Mouse (Mus musculus) MEL (cell line): ENCODE measurements at regions not wholly inside any gene's neighbourhood (a gene's known extent, or its start where the extent isn't known, plus 50 kb on each side); places are given as distances from the start of the nearest gene placed in this dataset.

Experiments used
- DNase-seq: peaks from one replicate; pipeline ENCODE4 v3.0.0; 2011; ENCODE audit warnings: low read depth, low spot score
- H3K27ac ChIP-seq: 2 replicates; pipeline ENCODE4 v1.5.1; 2012; ENCODE audit warnings: low read depth, mild to moderate bottlenecking, control low read depth, low read length, moderate library complexity; ENCODE audit not compliant: control insufficient read depth
- H3K27me3 ChIP-seq, 2 experiments: fragments of 150-350 bp in 1 of 2; sonication (generic) in 1 of 2; 2 replicates each; pipeline ENCODE4 v1.6.1; 2012; ENCODE audit warnings: low read length in 2 of 2, mild to moderate bottlenecking in 2 of 2, improper control_type of control experiment in 1 of 2, moderate library complexity in 1 of 2; ENCODE audit not compliant: insufficient read depth in 2 of 2, control insufficient read depth in 1 of 2
- H3K36me3 ChIP-seq, 2 experiments: 2 replicates each; pipeline ENCODE4 v1.6.1; 2012 to 2014; ENCODE audit warnings: low read length in 2 of 2, improper control_type of control experiment in 1 of 2, inconsistent platforms in 1 of 2, mild to moderate bottlenecking in 1 of 2; ENCODE audit not compliant: insufficient read depth in 2 of 2, control insufficient read depth in 1 of 2
- H3K4me1 ChIP-seq, 2 experiments: fragments of 150-350 bp in 1 of 2; sonication (generic) in 1 of 2; 2 replicates each; pipeline ENCODE4 v1.6.1; 2012; ENCODE audit warnings: low read length in 2 of 2, improper control_type of control experiment in 1 of 2, mild to moderate bottlenecking in 1 of 2; ENCODE audit not compliant: insufficient read depth in 2 of 2, control insufficient read depth in 1 of 2
- H3K4me3 ChIP-seq, 2 experiments: fragments of 150-350 bp in 1 of 2; sonication (generic) in 1 of 2; 2 replicates each; pipeline ENCODE4 v1.5.1; 2012; ENCODE audit warnings: low read depth in 2 of 2, low read length in 2 of 2, mild to moderate bottlenecking in 2 of 2, moderate library complexity in 2 of 2, control low read depth in 1 of 2, improper control_type of control experiment in 1 of 2; ENCODE audit not compliant: control insufficient read depth in 1 of 2, insufficient read depth in 1 of 2
- H3K79me2 ChIP-seq: 2 replicates; pipeline ENCODE4 v1.6.1; 2012; ENCODE audit warnings: mild to moderate bottlenecking, low read length, moderate library complexity; ENCODE audit not compliant: control insufficient read depth, poor library complexity, insufficient read depth
- H3K9ac ChIP-seq: 2 replicates; pipeline ENCODE4 v1.6.1; 2012; ENCODE audit warnings: low read depth, mild to moderate bottlenecking, control low read depth, low read length, moderate library complexity; ENCODE audit not compliant: control insufficient read depth, poor library complexity, severe bottlenecking
- H3K9me3 ChIP-seq: fragments of 150-350 bp; sonication (generic); replicated peaks from 2 replicates; pipeline ENCODE4 v1.6.1; 2012; ENCODE audit warnings: mild to moderate bottlenecking, low read length, improper control_type of control experiment, moderate library complexity; ENCODE audit not compliant: insufficient read depth
- CHD1 ChIP-seq: IDR thresholded peaks from 2 replicates; pipeline ENCODE4 v1.6.1; 2012; ENCODE audit warnings: low read depth, mild to moderate bottlenecking, inconsistent platforms, low read length, improper control_type of control experiment
- E2F4 ChIP-seq: IDR thresholded peaks from 2 replicates; pipeline ENCODE4 v1.6.1; 2011; ENCODE audit warnings: low read depth, low read length, improper control_type of control experiment, borderline replicate concordance
- ETS1 ChIP-seq: IDR thresholded peaks from 2 replicates; pipeline ENCODE4 v1.6.1; 2012; ENCODE audit warnings: low read depth, mild to moderate bottlenecking, inconsistent platforms, low read length, improper control_type of control experiment, moderate library complexity
- MAX ChIP-seq: IDR thresholded peaks from 2 replicates; pipeline ENCODE4 v1.6.1; 2011; ENCODE audit warnings: low read length, improper control_type of control experiment
- MAZ ChIP-seq: IDR thresholded peaks from 2 replicates; pipeline ENCODE4 v1.6.1; 2012; ENCODE audit warnings: low read depth, mild to moderate bottlenecking, inconsistent platforms, low read length, improper control_type of control experiment
- MEF2A ChIP-seq: IDR thresholded peaks from 2 replicates; pipeline ENCODE4 v1.6.1; 2014; ENCODE audit warnings: low read depth, mild to moderate bottlenecking, inconsistent platforms, low read length, improper control_type of control experiment; ENCODE audit not compliant: poor library complexity, insufficient replicate concordance, severe bottlenecking; ENCODE audit errors: extremely low read depth
- NELFE ChIP-seq: IDR thresholded peaks from 2 replicates; pipeline ENCODE4 v1.6.1; 2011; ENCODE audit warnings: low read depth, low read length, improper control_type of control experiment
- POLR2AphosphoS5 ChIP-seq: IDR thresholded peaks from 2 replicates; pipeline ENCODE4 v1.6.1; 2012; ENCODE audit warnings: low read depth, borderline replicate concordance, mild to moderate bottlenecking, inconsistent platforms, low read length, moderate library complexity, mixed read lengths
- RAD21 ChIP-seq: IDR thresholded peaks from 2 replicates; pipeline ENCODE4 v1.6.1; 2011; ENCODE audit warnings: mild to moderate bottlenecking, low read depth, low read length, improper control_type of control experiment
- RCOR1 ChIP-seq: IDR thresholded peaks from 2 replicates; pipeline ENCODE4 v1.6.1; 2012; ENCODE audit warnings: low read depth, mild to moderate bottlenecking, inconsistent platforms, low read length, improper control_type of control experiment
- SIN3A ChIP-seq: IDR thresholded peaks from 2 replicates; pipeline ENCODE4 v1.6.1; 2012; ENCODE audit warnings: low read length, improper control_type of control experiment, inconsistent platforms
- SMC3 ChIP-seq: IDR thresholded peaks from 2 replicates; pipeline ENCODE4 v1.6.1; 2011; ENCODE audit warnings: low read depth, low read length, improper control_type of control experiment
- TAL1 ChIP-seq: IDR thresholded peaks from 2 replicates; pipeline ENCODE4 v1.6.1; 2012; ENCODE audit warnings: mild to moderate bottlenecking, inconsistent platforms, low read length, moderate library complexity, mixed read lengths
- TBP ChIP-seq: IDR thresholded peaks from 2 replicates; pipeline ENCODE4 v1.8.0; 2011; ENCODE audit warnings: low read depth, low read length, improper control_type of control experiment
- UBTF ChIP-seq: IDR thresholded peaks from 2 replicates; pipeline ENCODE4 v1.6.1; 2012; ENCODE audit warnings: low read depth, mild to moderate bottlenecking, inconsistent platforms, low read length, improper control_type of control experiment, moderate library complexity, borderline replicate concordance; ENCODE audit not compliant: insufficient read depth
- USF1 ChIP-seq: IDR thresholded peaks from 2 replicates; pipeline ENCODE4 v1.6.1; 2014; ENCODE audit warnings: low read depth, mild to moderate bottlenecking, inconsistent platforms, low read length, improper control_type of control experiment, moderate library complexity
- ZKSCAN1 ChIP-seq: IDR thresholded peaks from 2 replicates; pipeline ENCODE4 v1.6.1; 2012; ENCODE audit warnings: low read depth, mild to moderate bottlenecking, inconsistent platforms, low read length, improper control_type of control experiment, moderate library complexity
- ZMIZ1 ChIP-seq: IDR thresholded peaks from 2 replicates; pipeline ENCODE4 v1.6.1; 2012; ENCODE audit warnings: low read depth, mild to moderate bottlenecking, inconsistent platforms, low read length, improper control_type of control experiment, moderate library complexity

DNA sequence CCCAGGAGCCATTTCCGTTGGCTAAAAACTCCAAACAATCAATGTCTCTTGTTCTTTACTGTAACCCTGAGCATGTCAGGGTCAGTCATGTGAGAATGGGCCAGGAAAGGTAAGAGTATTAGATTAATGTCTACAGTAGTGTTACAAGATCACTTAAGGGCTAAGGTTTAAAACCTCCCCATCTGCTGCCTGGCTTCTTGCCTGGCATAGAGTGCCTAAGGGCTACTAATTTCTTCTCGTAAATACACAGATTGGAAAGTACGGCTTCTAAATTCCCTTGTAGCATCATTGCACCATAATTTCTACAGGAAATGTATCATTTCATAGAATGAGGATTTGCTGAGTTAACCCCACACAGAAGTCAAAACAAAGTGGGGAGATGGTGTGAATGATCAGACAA lies 281.0 kb downstream of the Col12a1 start:
- Histone ChIP-seq H3K27me3 (no peaks in the 10 kb centered on the region), H3K79me2 (no peaks in the 10 kb centered on the region), H3K9ac (no peak overlapping the region), H3K9me3 (no peaks in the 10 kb centered on the region), H3K36me3 (no peaks in the 10 kb centered on the region), H3K4me3 (no peak overlapping the region), H3K27ac (no peak overlapping the region), H3K4me1 (no peaks in the 10 kb centered on the region)
- TF ChIP-seq RAD21, result no peak
- no peak for TF ChIP-seq NELFE
- TF ChIP-seq MAX, result no peak
- TF ChIP-seq UBTF, result no peak
- TF ChIP-seq TAL1, result no peak
- TF ChIP-seq RCOR1, result no peak
- no peak for TF ChIP-seq MEF2A
- TF ChIP-seq MAZ, result no peak
- TF ChIP-seq SMC3, result no peak
- TF ChIP-seq ZKSCAN1, result no peak
- TF ChIP-seq ETS1, result no peak
- no peak for TF ChIP-seq USF1
- no peak for TF ChIP-seq CHD1
- no peak for DNase-seq

DNA sequence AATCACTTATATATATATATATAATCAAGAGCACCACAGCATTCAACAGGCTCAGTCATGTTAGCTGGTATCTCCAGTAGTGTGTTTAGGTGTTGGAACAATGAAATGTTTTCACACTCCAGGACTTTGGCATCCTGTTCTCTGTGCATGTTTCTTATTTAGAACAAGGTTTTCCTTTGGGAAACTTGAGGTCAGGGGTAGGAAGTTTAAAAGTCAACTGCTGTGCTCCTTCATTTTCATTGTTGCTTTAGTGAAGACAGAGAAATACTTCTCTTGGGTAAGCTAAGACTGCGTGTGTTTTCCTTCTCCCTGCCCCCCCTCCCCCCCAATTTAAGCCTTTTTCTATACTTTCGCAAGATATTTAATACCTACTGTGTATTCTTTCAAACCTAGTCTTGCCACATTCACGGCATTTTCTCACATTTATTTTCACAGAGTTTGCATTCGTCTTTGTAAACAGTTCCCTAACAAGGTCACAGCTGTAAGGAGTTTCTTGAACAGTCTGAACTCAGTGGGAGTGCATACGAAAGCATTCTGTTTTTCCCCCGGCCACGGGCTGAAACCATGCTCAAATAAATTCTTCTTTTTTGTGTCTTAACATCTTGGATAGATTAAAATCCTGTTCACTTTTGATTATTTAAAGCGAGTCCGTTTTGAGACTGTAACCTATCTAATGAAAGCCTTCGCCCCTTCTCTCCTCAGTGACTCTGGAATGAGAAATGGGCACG lies 279.2 kb downstream of the Col12a1 start:
- H3K4me1 ChIP-seq, result no peaks in the 10 kb centered on the region
- DNase-seq, result no peak
- H3K27ac ChIP-seq, result no peak overlapping the region
- no peaks in the 10 kb centered on the region for H3K79me2 ChIP-seq
- TF ChIP-seq RAD21 (no peak), TBP (no peak), SMC3 (no peak), NELFE (no peak), MAX (no peak), E2F4 (no peak), POLR2AphosphoS5 (no peak), MEF2A (no peak), CHD1 (no peak), SIN3A (no peak), ZMIZ1 (no peak), MAZ (no peak)
- H3K9me3 ChIP-seq, result no peaks in the 10 kb centered on the region
- H3K36me3 ChIP-seq, result no peaks in the 10 kb centered on the region
- no peaks in the 10 kb centered on the region for H3K27me3 ChIP-seq
- H3K4me3 ChIP-seq, result no peak overlapping the region
- no peak overlapping the region for H3K9ac ChIP-seq
